Mouse (Mus musculus): ENCODE results near the gene Ift27. TPM values are rescaled to one million over a fixed set of nuclear protein-coding genes. Genes with fewer than 3 reads are reported as not detected.

Gene Ift27
- polyA plus RNA-seq, 1 experiment = 38.7 TPM

GRCm38 (mm10) chr15:78157824-78158223 lies 16.1 kb downstream of the Ift27 start:
- Histone ChIP-seq H3K27me3 (ENCODE audit: control insufficient read depth, insufficient read depth, insufficient read length) (peaks cover 37% of the 10 kb centered on the region), H3K4me3 (no peak overlapping the region), H3ac (ENCODE audit: control insufficient read depth, insufficient read length) (no peak overlapping the region), H3K79me2 (ENCODE audit: control insufficient read depth, insufficient read depth) (no peaks in the 10 kb centered on the region), H3K4me2 (ENCODE audit: low read depth) (no peak overlapping the region), H3K36me3 (ENCODE audit: control insufficient read depth, insufficient read depth) (no peaks in the 10 kb centered on the region)
- TF ChIP-seq SRF (IDR thresholded peaks at IDR 0.05; ENCODE audit: control insufficient read depth, insufficient read length, low read depth) (no peak), E2F4 (IDR thresholded peaks at IDR 0.05; ENCODE audit: insufficient read depth) (no peak), MYOD1 (IDR thresholded peaks at IDR 0.05; ENCODE audit: control insufficient read depth in 1 of 3, insufficient read length in 2 of 3, low read depth in 2 of 3) (no peak), POLR2A (IDR thresholded peaks at IDR 0.05; ENCODE audit: insufficient read length, low read depth) (no peak), CEBPB (IDR thresholded peaks at IDR 0.05; ENCODE audit: insufficient read depth, poor library complexity, severe bottlenecking) (no peak), USF1 (IDR thresholded peaks at IDR 0.05; ENCODE audit: low read depth) (no peak), REST (IDR thresholded peaks at IDR 0.05; ENCODE audit: insufficient read depth, insufficient read length) (no peak), POLR2AphosphoS2 (IDR thresholded peaks at IDR 0.05; ENCODE audit: insufficient read length, low read depth) (no peak)

GRCm38 (mm10) chr15:78157330-78157729 lies 16.6 kb downstream of the Ift27 start:
- Histone ChIP-seq H3K27me3 (ENCODE audit: control insufficient read depth, insufficient read depth, insufficient read length) (peaks cover 40% of the 10 kb centered on the region), H3K4me3 (no peak overlapping the region), H3K4me2 (ENCODE audit: low read depth) (no peak overlapping the region), H3ac (ENCODE audit: control insufficient read depth, insufficient read length) (no peak overlapping the region), H3K79me2 (ENCODE audit: control insufficient read depth, insufficient read depth) (no peaks in the 10 kb centered on the region), H3K36me3 (ENCODE audit: control insufficient read depth, insufficient read depth) (no peaks in the 10 kb centered on the region)
- TF ChIP-seq REST (IDR thresholded peaks at IDR 0.05; ENCODE audit: insufficient read depth, insufficient read length) (no peak), USF1 (IDR thresholded peaks at IDR 0.05; ENCODE audit: low read depth) (no peak), MAX (IDR thresholded peaks at IDR 0.05; ENCODE audit: low read depth) (no peak)

GRCm38 (mm10) chr15:78155421-78155820 lies 18.5 kb downstream of the Ift27 start:
- Histone ChIP-seq H3K27me3 (ENCODE audit: control insufficient read depth, insufficient read depth, insufficient read length) (peaks cover 56% of the 10 kb centered on the region), H3K4me2 (ENCODE audit: low read depth) (no peak overlapping the region), H3ac (ENCODE audit: control insufficient read depth, insufficient read length) (no peak overlapping the region), H3K79me2 (ENCODE audit: control insufficient read depth, insufficient read depth) (no peaks in the 10 kb centered on the region), H3K36me3 (ENCODE audit: control insufficient read depth, insufficient read depth) (no peaks in the 10 kb centered on the region), H3K4me3 (no peak overlapping the region)
- no peak for TF ChIP-seq CEBPB (IDR thresholded peaks at IDR 0.05; ENCODE audit: insufficient read depth, poor library complexity, severe bottlenecking)
- no peak for TF ChIP-seq POLR2AphosphoS2 (IDR thresholded peaks at IDR 0.05; ENCODE audit: insufficient read length, low read depth)
- TF ChIP-seq USF1 (IDR thresholded peaks at IDR 0.05; ENCODE audit: low read depth) = no peak
- no peak for TF ChIP-seq SRF (IDR thresholded peaks at IDR 0.05; ENCODE audit: control insufficient read depth, insufficient read length, low read depth)
- TF ChIP-seq REST (IDR thresholded peaks at IDR 0.05; ENCODE audit: insufficient read depth, insufficient read length) = no peak
- TF ChIP-seq TCF12 (IDR thresholded peaks at IDR 0.05; ENCODE audit: insufficient read depth, poor library complexity, severe bottlenecking) = no peak
- TF ChIP-seq E2F4 (IDR thresholded peaks at IDR 0.05; ENCODE audit: insufficient read depth) = no peak

- H3K27me3 ChIP-seq (ENCODE audit: control insufficient read depth, insufficient read depth, insufficient read length) = peaks cover 65% of the 10 kb centered on the region
- TF ChIP-seq TCF12 (IDR thresholded peaks at IDR 0.05; ENCODE audit: insufficient read depth, poor library complexity, severe bottlenecking) (no peak), USF1 (IDR thresholded peaks at IDR 0.05; ENCODE audit: low read depth) (no peak), REST (IDR thresholded peaks at IDR 0.05; ENCODE audit: insufficient read depth, insufficient read length) (peak; percentile 69)
These were observed 20.7 kb downstream of the Ift27 start for GRCm38 (mm10) chr15:78153045-78153775.

GRCm38 (mm10) chr15:78148565-78148964 lies 25.3 kb downstream of the Ift27 start:
- no peaks in the 10 kb centered on the region for H3K36me3 ChIP-seq (ENCODE audit: control insufficient read depth, insufficient read depth)
- H3ac ChIP-seq (ENCODE audit: control insufficient read depth, insufficient read length) = no peak overlapping the region
- no peaks in the 10 kb centered on the region for H3K79me2 ChIP-seq (ENCODE audit: control insufficient read depth, insufficient read depth)
- H3K27me3 ChIP-seq (ENCODE audit: control insufficient read depth, insufficient read depth, insufficient read length) = peaks cover 77% of the 10 kb centered on the region
- no peak overlapping the region for H3K4me3 ChIP-seq
- TF ChIP-seq USF1 (IDR thresholded peaks at IDR 0.05; ENCODE audit: low read depth) = peak; percentile 82
- TF ChIP-seq POLR2AphosphoS2 (IDR thresholded peaks at IDR 0.05; ENCODE audit: insufficient read length, low read depth) = no peak
- no peak overlapping the region for H3K4me2 ChIP-seq (ENCODE audit: low read depth)

More at GRCm38 (mm10) chr15:78153045-78153775, 20.7 kb downstream of the Ift27 start:
- H3K4me3 ChIP-seq = no peak overlapping the region
- H3K36me3 ChIP-seq (ENCODE audit: control insufficient read depth, insufficient read depth) = no peaks in the 10 kb centered on the region
- H3K4me2 ChIP-seq (ENCODE audit: low read depth) = no peak overlapping the region
- no peaks in the 10 kb centered on the region for H3K79me2 ChIP-seq (ENCODE audit: control insufficient read depth, insufficient read depth)
- no peak overlapping the region for H3ac ChIP-seq (ENCODE audit: control insufficient read depth, insufficient read length)

- no peak overlapping the region for H3K4me2 ChIP-seq (ENCODE audit: low read depth)
- no peak overlapping the region for H3K4me3 ChIP-seq
- peaks cover 60% of the 10 kb centered on the region for H3K27me3 ChIP-seq (ENCODE audit: control insufficient read depth, insufficient read depth, insufficient read length)
- no peak overlapping the region for H3ac ChIP-seq (ENCODE audit: control insufficient read depth, insufficient read length)
- no peak for TF ChIP-seq TCF12 (IDR thresholded peaks at IDR 0.05; ENCODE audit: insufficient read depth, poor library complexity, severe bottlenecking)
- no peak for TF ChIP-seq POLR2A (IDR thresholded peaks at IDR 0.05; ENCODE audit: insufficient read length, low read depth)
- TF ChIP-seq SRF (IDR thresholded peaks at IDR 0.05; ENCODE audit: control insufficient read depth, insufficient read length, low read depth) = no peak
- no peak for TF ChIP-seq E2F4 (IDR thresholded peaks at IDR 0.05; ENCODE audit: insufficient read depth)
- TF ChIP-seq POLR2AphosphoS2 (IDR thresholded peaks at IDR 0.05; ENCODE audit: insufficient read length, low read depth) = no peak
- TF ChIP-seq MYOD1 (IDR thresholded peaks at IDR 0.05; ENCODE audit: control insufficient read depth in 1 of 3, insufficient read length in 2 of 3, low read depth in 2 of 3) = no peak
- TF ChIP-seq CEBPB (IDR thresholded peaks at IDR 0.05; ENCODE audit: insufficient read depth, poor library complexity, severe bottlenecking) = no peak
- TF ChIP-seq MYOG (IDR thresholded peaks at IDR 0.05; ENCODE audit: control insufficient read depth in 1 of 3, insufficient read depth in 1 of 3, insufficient read length in 2 of 3, low read depth in 2 of 3) = no peak
- no peak for TF ChIP-seq REST (IDR thresholded peaks at IDR 0.05; ENCODE audit: insufficient read depth, insufficient read length)
- no peak for TF ChIP-seq MAX (IDR thresholded peaks at IDR 0.05; ENCODE audit: low read depth)
- no peak for TF ChIP-seq USF1 (IDR thresholded peaks at IDR 0.05; ENCODE audit: low read depth)
- TF ChIP-seq TCF3 (IDR thresholded peaks at IDR 0.05; ENCODE audit: insufficient read length, low read depth) = no peak
- H3K79me2 ChIP-seq (ENCODE audit: control insufficient read depth, insufficient read depth) = no peaks in the 10 kb centered on the region
- H3K36me3 ChIP-seq (ENCODE audit: control insufficient read depth, insufficient read depth) = no peaks in the 10 kb centered on the region
These were observed 33.7 kb downstream of the Ift27 start for GRCm38 (mm10) chr15:78140226-78140625.

Measured in myocyte (in vitro differentiated cells).